Mouse (Mus musculus) G1E (cell line): Measurements from ENCODE around the gene Tm2d3. TPM values are rescaled to one million over a fixed set of nuclear protein-coding genes. Genes with fewer than 3 reads are reported as not detected.

Experiments
- ATAC-seq: 2 replicates; pipeline ENCODE4 v1.8.0; 2016; ENCODE audit warnings: mild to moderate bottlenecking; ENCODE audit not compliant: insufficient number of reproducible peaks, poor library complexity, low FRiP score, severe bottlenecking; ENCODE audit errors: extremely low read depth
- DNase-seq: peaks from one replicate; pipeline ENCODE4 v3.0.0; 2012; ENCODE audit warnings: low spot score
- H3K27me3 ChIP-seq: 2 replicates; pipeline ENCODE4 v1.6.1; 2012; ENCODE audit warnings: mild to moderate bottlenecking, low read length, inconsistent platforms; ENCODE audit not compliant: insufficient read depth
- H3K36me3 ChIP-seq: replicated peaks from 2 replicates; pipeline ENCODE3; 2012; ENCODE audit warnings: mild to moderate bottlenecking, inconsistent platforms
- H3K4me1 ChIP-seq: 2 replicates; pipeline ENCODE4 v1.6.1; 2012; ENCODE audit warnings: low read depth, low read length, inconsistent platforms, mixed read lengths; ENCODE audit not compliant: insufficient read depth
- H3K4me3 ChIP-seq: 2 replicates; pipeline ENCODE4 v1.5.1; 2012; ENCODE audit warnings: low read depth, mild to moderate bottlenecking, inconsistent platforms, low read length, moderate library complexity, mixed read lengths
- H3K9me3 ChIP-seq: replicated peaks from 2 replicates; pipeline ENCODE4 v1.6.1; 2012; ENCODE audit warnings: inconsistent platforms
- CTCF ChIP-seq: IDR thresholded peaks from 2 replicates; pipeline ENCODE4 v1.5.1; 2012; ENCODE audit warnings: low read depth, low read length, inconsistent platforms, mixed read lengths
- GATA1 ChIP-seq: IDR thresholded peaks from 2 replicates; pipeline ENCODE4 v1.6.1; 2012; ENCODE audit warnings: borderline replicate concordance, low read length, inconsistent platforms, mixed read lengths
- GATA2 ChIP-seq: IDR thresholded peaks from 2 replicates; pipeline ENCODE4 v1.6.1; 2012; ENCODE audit warnings: low read depth, low read length, inconsistent platforms, borderline replicate concordance
- POLR2AphosphoS5 ChIP-seq: IDR thresholded peaks from 2 replicates; pipeline ENCODE4 v1.6.1; 2012; ENCODE audit warnings: low read depth, low read length, inconsistent platforms; ENCODE audit not compliant: insufficient replicate concordance
- TAL1 ChIP-seq: conservative IDR thresholded peaks from 2 replicates; pipeline ENCODE4 v1.6.1; 2012; ENCODE audit warnings: low read depth, low read length, inconsistent platforms, mixed read lengths
- polyA plus RNA-seq: library from polyadenylated mRNA; stranded (reverse); fragments of >175 nt; gene quantifications from 2 replicates; pipeline ENCODE4 v1.2.3, GENCODE M21; 2012
- total RNA-seq, 2 experiments: library from RNA; stranded (forward) in 1 of 2; stranded (reverse) in 1 of 2; fragments of 200-1000 nt in 1 of 2; fragments of >200 nt in 1 of 2; fragmentation: Nextera tagmentation in 1 of 2; gene quantifications; 2 replicates each; pipeline ENCODE4 v1.2.3; 2014 to 2017

The Tm2d3 gene
- 18.6 and 40.6 TPM in 2 replicates for total RNA-seq (2014; fragmentation: Nextera tagmentation)
- 49.5 and 51.6 TPM in 2 replicates for total RNA-seq (2017)
- polyA plus RNA-seq: 6.1 and 8.3 TPM in 2 replicates

GRCm38 (mm10) chr7:65690869-65691268, at the start of gene Tm2d3:
TSS of gene Tm2d3 (plus strand) at chr7:65691169.
- peaks cover 77% of the 10 kb centered on the region for H3K36me3 ChIP-seq
- DNase-seq: no peak
- H3K4me1 ChIP-seq: peaks cover 21% of the 10 kb centered on the region
- H3K4me3 ChIP-seq: no peak within 1 kb of the TSS
- H3K9me3 ChIP-seq: no peaks in the 10 kb centered on the region
- ATAC-seq: no peak
- no peaks in the 10 kb centered on the region for H3K27me3 ChIP-seq
- TF ChIP-seq POLR2AphosphoS5: no peak
- TF ChIP-seq GATA1: no peak
- TF ChIP-seq CTCF: no peak

DNA sequence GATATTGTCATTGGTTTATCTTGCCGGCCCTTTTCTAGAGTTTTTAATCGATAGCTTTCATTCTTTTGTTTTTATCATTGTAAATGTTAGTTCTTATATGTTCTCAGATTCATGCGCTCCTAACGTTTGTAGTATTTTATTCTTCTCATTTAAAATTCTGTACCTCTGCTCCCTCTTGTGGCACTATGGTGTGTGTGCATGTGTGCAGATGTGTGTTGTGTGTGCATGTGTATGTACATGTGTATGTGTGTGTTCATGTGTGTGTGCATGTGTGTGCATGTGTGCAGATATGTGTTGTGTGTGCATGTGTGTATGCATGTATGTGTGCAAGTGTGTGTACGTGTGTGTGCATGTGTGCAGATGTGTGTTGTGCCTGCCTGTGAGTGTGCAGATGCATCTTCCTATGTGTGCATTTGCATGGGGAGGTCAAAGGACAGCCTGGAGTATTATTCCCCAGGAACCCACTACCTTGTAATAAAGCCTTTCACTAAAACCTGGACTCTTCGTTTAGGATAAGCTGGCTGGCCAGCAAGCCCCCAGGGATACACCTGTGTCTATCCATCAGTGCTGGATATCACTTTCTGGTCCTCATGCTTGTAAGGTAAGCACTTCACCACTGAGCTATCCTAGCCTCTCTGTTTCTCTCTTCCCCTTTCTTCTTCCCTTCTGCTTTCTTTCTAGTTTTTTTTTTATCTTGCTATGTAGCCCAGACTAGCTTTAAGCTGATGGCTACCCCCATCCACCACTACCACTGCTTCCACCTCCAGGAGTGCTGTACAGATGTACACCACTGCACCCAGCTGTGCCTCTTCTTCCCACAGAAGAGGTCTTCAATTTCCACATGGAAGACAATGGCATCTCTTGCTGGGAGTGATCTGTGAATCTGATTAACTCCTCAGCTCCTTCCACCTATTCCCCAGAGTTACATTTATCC, 48.3 kb upstream of the Tm2d3 start:
- DNase-seq: no peak
- Histone ChIP-seq H3K4me1 (peaks cover 71% of the 10 kb centered on the region), H3K4me3 (no peak overlapping the region; the same call in 1 of the 2 replicates), H3K27me3 (no peaks in the 10 kb centered on the region), H3K9me3 (no peaks in the 10 kb centered on the region), H3K36me3 (peaks cover 17% of the 10 kb centered on the region)
- no peak for ATAC-seq
- TF ChIP-seq POLR2AphosphoS5 (no peak), CTCF (peak; percentile 76)

DNA sequence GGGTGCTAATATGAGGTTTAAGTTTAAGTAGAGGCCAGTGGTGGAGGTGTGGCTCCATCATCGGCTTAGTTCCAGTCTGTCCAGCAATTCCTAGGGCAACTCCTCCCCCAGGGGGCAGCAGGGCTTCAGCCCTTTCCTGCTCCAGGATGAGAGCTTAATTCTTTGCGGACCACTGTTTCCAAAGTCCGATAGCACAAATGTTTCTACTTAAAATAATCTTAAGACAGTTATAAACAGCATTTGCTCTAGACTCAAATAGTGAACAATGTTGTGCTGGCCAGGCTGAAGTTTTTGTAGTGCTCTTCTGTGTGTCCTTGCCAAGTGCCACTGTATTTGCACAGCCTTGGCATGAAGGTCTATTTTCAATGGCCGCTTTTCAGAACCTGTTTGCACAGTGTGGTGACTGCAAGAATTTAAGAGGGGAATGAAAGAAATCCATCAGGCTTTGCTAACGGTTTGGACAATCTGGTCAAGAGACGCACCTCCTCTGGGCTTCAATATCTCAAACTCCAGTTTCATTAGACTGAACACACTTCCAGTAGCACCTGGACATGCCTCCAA, 47.0 kb upstream of the Tm2d3 start:
- Histone ChIP-seq H3K4me1 (peaks cover 63% of the 10 kb centered on the region), H3K9me3 (no peaks in the 10 kb centered on the region), H3K4me3 (peak overlapping the region; percentile 92), H3K27me3 (no peaks in the 10 kb centered on the region), H3K36me3 (peaks cover 29% of the 10 kb centered on the region)
- DNase-seq (no peak), ATAC-seq (no peak)
- TF ChIP-seq CTCF: no peak
- no peak for TF ChIP-seq POLR2AphosphoS5
- TF ChIP-seq GATA2: no peak
- TF ChIP-seq GATA1: no peak
- TF ChIP-seq TAL1: no peak

DNA sequence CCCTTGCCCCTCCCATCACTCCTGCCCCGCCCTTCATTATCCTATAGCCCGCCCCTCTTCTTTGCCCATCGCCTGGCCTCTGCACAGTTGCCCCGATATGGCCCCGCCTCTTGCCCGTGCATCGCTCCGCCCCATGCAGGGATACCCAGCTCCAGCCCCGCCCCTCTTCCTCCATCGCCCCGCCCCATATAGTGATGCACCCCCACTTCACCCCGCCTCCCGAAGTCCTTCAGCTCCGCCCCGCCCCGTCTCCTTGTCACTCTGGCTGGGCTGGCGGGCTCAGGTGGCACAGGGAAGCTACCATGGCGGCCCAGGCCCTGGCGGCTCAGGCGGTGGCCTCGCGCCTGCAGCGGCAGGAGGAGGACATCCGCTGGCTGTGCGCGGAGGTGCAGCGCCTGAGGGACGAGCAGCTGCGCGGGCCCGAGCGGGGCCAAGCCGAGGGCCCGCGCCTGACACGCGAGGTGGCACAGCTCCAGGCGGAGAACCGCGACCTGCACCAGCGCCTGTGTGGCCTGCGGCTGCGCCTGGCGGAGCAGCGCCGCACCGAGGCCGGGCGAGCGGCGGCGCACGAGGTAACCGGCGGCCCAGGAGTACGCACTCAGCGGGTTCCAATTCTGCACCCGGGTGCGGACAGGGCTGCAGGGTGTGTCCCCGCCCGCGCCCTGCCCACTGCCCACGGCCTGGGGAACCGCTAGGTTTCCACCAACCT, 46.2 kb upstream of the Tm2d3 start, which contains the start of gene Tarsl2:
Gene Tarsl2 (plus strand): TSS at position 256 of the 709 bp plus-strand sequence.
- no peaks in the 10 kb centered on the region for H3K9me3 ChIP-seq
- no peak for TF ChIP-seq CTCF
- no peak for TF ChIP-seq GATA2
- TF ChIP-seq POLR2AphosphoS5: no peak
- no peak for TF ChIP-seq GATA1
- TF ChIP-seq TAL1: no peak
- H3K27me3 ChIP-seq: no peaks in the 10 kb centered on the region
- peaks cover 54% of the 10 kb centered on the region for H3K4me1 ChIP-seq
- H3K4me3 ChIP-seq: peak within 1 kb of the TSS; percentile 92
- DNase-seq (peak; percentile 94), ATAC-seq (peak; percentile 60)
- peaks cover 37% of the 10 kb centered on the region for H3K36me3 ChIP-seq

GRCm38 (mm10) chr7:65645996-65646395, 45.0 kb upstream of the Tm2d3 start:
- TF ChIP-seq GATA2 (no peak), CTCF (no peak), GATA1 (no peak)
- DNase-seq: peak; percentile 5
- Histone ChIP-seq H3K36me3 (peaks cover 49% of the 10 kb centered on the region), H3K27me3 (no peaks in the 10 kb centered on the region), H3K4me3 (peak overlapping the region; percentile 67), H3K4me1 (peaks cover 47% of the 10 kb centered on the region), H3K9me3 (no peaks in the 10 kb centered on the region)
- no peak for ATAC-seq

GRCm38 (mm10) chr7:65650662-65651061, 40.3 kb upstream of the Tm2d3 start:
- Histone ChIP-seq H3K36me3 (peaks cover 88% of the 10 kb centered on the region), H3K4me3 (no peak overlapping the region), H3K9me3 (no peaks in the 10 kb centered on the region), H3K4me1 (peaks cover 21% of the 10 kb centered on the region), H3K27me3 (no peaks in the 10 kb centered on the region)
- no peak for DNase-seq
- TF ChIP-seq CTCF (no peak), TAL1 (no peak), GATA1 (no peak), POLR2AphosphoS5 (no peak), GATA2 (no peak)
- ATAC-seq: no peak
